Mouse (Mus musculus) liver, embryonic 14.5 days (tissue): ENCODE measurements around the gene Armc12.

Source experiments
- CTCF ChIP-seq: IDR thresholded peaks from 2 replicates; pipeline ENCODE4 v1.5.1; 2016; ENCODE audit warnings: antibody characterized with exemption, low read depth, control low read depth
- EP300 ChIP-seq: IDR thresholded peaks from 2 replicates; pipeline ENCODE4 v1.6.1; 2016; ENCODE audit warnings: antibody characterized with exemption, low read depth

GRCm38 (mm10) chr17:28575244-28576125 is 44.9 kb downstream of the Armc12 start, which contains the start of gene Lhfpl5:
- TF ChIP-seq EP300 (no peak), CTCF (no peak)
